Comparison of ENCODE assay signal across 24 mouse cellular contexts in genomic region chr19:14485176-14485575, GRCm38 (mm10).
DNase-seq lines count a peak whose midpoint lies in the region; ATAC-seq and TF ChIP-seq lines count a peak whose summit lies in the region.
"Had no signal": no experiment of that assay in that cellular context is flagged by ENCODE, and none has a peak within 500 bp of the region (broad histone marks: within the 10 kb centered on the region; RNA-seq: fewer than 3 reads in every experiment).

No protein-coding gene starts in this region.

- DNase-seq in forebrain, embryonic 11.5 days (ENCODE audit: low spot score): no peak
- peak; percentile 68 for DNase-seq in 416B (ENCODE audit: low read depth)
- peak; percentile 61 for DNase-seq in brain, embryonic 14.5 days (ENCODE audit: low read depth)
- peak; percentile 46 to 62 for DNase-seq in layer of hippocampus, adult 8-10 months (ENCODE audit: low spot score in 2 of 2)
- DNase-seq in thymus, adult 18-20 months: no peak
- DNase-seq in kidney, adult 11 months: no peak
- DNase-seq: adrenal gland, adult 2 months; cerebellum, adult 8-10 months; heart, postnatal 36 days; kidney, adult 9 months; kidney, postnatal 14 days; lung, adult 18-20 months; lung, postnatal 14 days; right cerebral cortex, postnatal 25 days; spleen, adult 18-20 months; thymus, postnatal 25 days had no signal

- no peak for TF ChIP-seq POLR2A in brain, embryonic 14.5 days (IDR thresholded peaks at IDR 0.05; ENCODE audit: borderline replicate concordance, extremely low read depth, insufficient read depth, insufficient read length, poor library complexity, severe bottlenecking)

- no peak overlapping the region for H3K4me2 ChIP-seq in forebrain, embryonic 15.5 days (replicated peaks)
- no peak overlapping the region for H3K4me2 ChIP-seq in forebrain, embryonic 11.5 days (ENCODE audit: low read depth, low read length, severe bottlenecking)
- H3K4me2 ChIP-seq: embryonic facial prominence, embryonic 12.5 days; heart, embryonic 15.5 days; intestine, embryonic 15.5 days; limb, embryonic 12.5 days; liver, embryonic 12.5 days; midbrain, embryonic 12.5 days had no signal

- H3K27me3 ChIP-seq in forebrain, embryonic 15.5 days: no peaks in the 10 kb centered on the region
- H3K27me3 ChIP-seq in forebrain, embryonic 11.5 days (ENCODE audit: control insufficient read depth, insufficient read depth, low read length): no peaks in the 10 kb centered on the region
- H3K27me3 ChIP-seq: embryonic facial prominence, embryonic 12.5 days; heart, embryonic 15.5 days; intestine, embryonic 15.5 days; limb, embryonic 12.5 days; liver, embryonic 12.5 days had no signal

- H3K4me3 ChIP-seq in forebrain, embryonic 15.5 days: no peak overlapping the region
- no peak overlapping the region for H3K4me3 ChIP-seq in forebrain, embryonic 11.5 days (ENCODE audit: low read depth, low read length)
- H3K4me3 ChIP-seq: embryonic facial prominence, embryonic 12.5 days; heart, embryonic 15.5 days; intestine, embryonic 15.5 days; limb, embryonic 12.5 days; liver, embryonic 12.5 days; midbrain, embryonic 12.5 days had no signal

- 73% methylated on average over 3 of the region's 3 CpGs for WGBS in forebrain, embryonic 15.5 days
- WGBS in forebrain, embryonic 11.5 days: 82% methylated on average over 3 of the region's 3 CpGs

- TF ChIP-seq CTCF in brain, embryonic 14.5 days (IDR thresholded peaks at IDR 0.05; ENCODE audit: borderline replicate concordance, extremely low read depth, insufficient read depth, insufficient read length): no peak

- H3K27ac ChIP-seq in forebrain, embryonic 15.5 days (replicated peaks): no peak overlapping the region
- H3K27ac ChIP-seq in forebrain, embryonic 11.5 days (ENCODE audit: low read depth, low read length): no peak overlapping the region
- H3K27ac ChIP-seq: embryonic facial prominence, embryonic 12.5 days; heart, embryonic 15.5 days; intestine, embryonic 15.5 days; limb, embryonic 12.5 days; liver, embryonic 12.5 days; midbrain, embryonic 12.5 days had no signal

- H3K36me3 ChIP-seq in forebrain, embryonic 15.5 days: no peaks in the 10 kb centered on the region
- H3K36me3 ChIP-seq in forebrain, embryonic 11.5 days (ENCODE audit: control insufficient read depth, insufficient read depth, low read length): no peaks in the 10 kb centered on the region
- H3K36me3 ChIP-seq: embryonic facial prominence, embryonic 12.5 days; heart, embryonic 15.5 days; intestine, embryonic 15.5 days; limb, embryonic 12.5 days; liver, embryonic 12.5 days; midbrain, embryonic 12.5 days had no signal

- ATAC-seq in forebrain, embryonic 15.5 days (replicated peaks): peak; percentile 56; the same call in 1 of the 2 replicates
- ATAC-seq in forebrain, embryonic 11.5 days (replicated peaks; ENCODE audit: low FRiP score): no peak
- ATAC-seq: hindbrain, embryonic 16.5 days; intestine, embryonic 15.5 days; liver, embryonic 12.5 days had no signal

- no peak overlapping the region for H3K9ac ChIP-seq in forebrain, embryonic 15.5 days (replicated peaks)
- H3K9ac ChIP-seq in forebrain, embryonic 11.5 days (ENCODE audit: low read length): no peak overlapping the region
- H3K9ac ChIP-seq: embryonic facial prominence, embryonic 12.5 days; heart, embryonic 15.5 days; intestine, embryonic 15.5 days; limb, embryonic 12.5 days; liver, embryonic 12.5 days; midbrain, embryonic 12.5 days had no signal

- peaks cover 30% of the 10 kb centered on the region for H3K4me1 ChIP-seq in forebrain, embryonic 15.5 days
- peaks cover 5% of the 10 kb centered on the region; the same call in 1 of the 2 replicates for H3K4me1 ChIP-seq in forebrain, embryonic 11.5 days (replicated peaks; ENCODE audit: control insufficient read depth, insufficient read depth, low read length)

- H3K9me3 ChIP-seq in forebrain, embryonic 15.5 days: no peaks in the 10 kb centered on the region
- H3K9me3 ChIP-seq in forebrain, embryonic 11.5 days (ENCODE audit: control insufficient read depth, low read length): no peaks in the 10 kb centered on the region
- H3K9me3 ChIP-seq: embryonic facial prominence, embryonic 12.5 days; heart, embryonic 15.5 days; intestine, embryonic 15.5 days; limb, embryonic 12.5 days; liver, embryonic 12.5 days; midbrain, embryonic 12.5 days had no signal

Comparison
In these comparisons a context has a peak if more than half of its experiments do, and no peak if none do; other contexts are left out.
1. DNase-seq: peak in 416B (single experiment), brain, embryonic 14.5 days (single experiment) and layer of hippocampus, adult 8-10 months (2 of 2); none in forebrain, embryonic 11.5 days (single experiment), thymus, adult 18-20 months (0 of 2) and kidney, adult 11 months (single experiment).